Mouse (Mus musculus): ENCODE results near the gene Larp4.

GRCm38 (mm10) chr15:99931231-99931630 lies 38.6 kb upstream of the Larp4 start:
- TF ChIP-seq POLR2A (IDR thresholded peaks at IDR 0.05; ENCODE audit: borderline replicate concordance, insufficient read depth, low read length), result no peak
- TF ChIP-seq CTCF (IDR thresholded peaks at IDR 0.05; ENCODE audit: borderline replicate concordance, insufficient read depth, low read depth, low read length), result no peak
